Comparison of ENCODE assay signal across 11 mouse cellular contexts in genomic region chr4:152036464-152036863, GRCm38 (mm10). TPM values are rescaled to one million over a fixed set of nuclear protein-coding genes. Genes with fewer than 3 reads are reported as not detected.
DNase-seq lines count a peak whose midpoint lies in the region; ATAC-seq and TF ChIP-seq lines count a peak whose summit lies in the region.
"Not testable (repeated sequence)": the region's sequence is repeated elsewhere in the genome, so short reads cannot be mapped to it uniquely, and the experiment has no call there.
"Had no signal": no experiment of that assay in that cellular context is flagged by ENCODE, and none has a peak within 500 bp of the region (broad histone marks: within the 10 kb centered on the region; RNA-seq: fewer than 3 reads in every experiment).

No protein-coding gene starts in this region.

- not testable (repeated sequence) for H3K27me3 ChIP-seq in ES-Bruce4 (ENCODE audit: control insufficient read depth, insufficient read depth, low read length, poor library complexity, severe bottlenecking); heart, postnatal 0 days (ENCODE audit: control insufficient read depth, insufficient read depth, low read length); kidney, postnatal 0 days (ENCODE audit: insufficient read depth, low read length); liver, postnatal 0 days (ENCODE audit: insufficient read depth, low read length); midbrain, postnatal 0 days (ENCODE audit: insufficient read depth, low read length)

- H3K36me3 ChIP-seq in ES-Bruce4 (ENCODE audit: control insufficient read depth, insufficient read depth, low read length, poor library complexity, severe bottlenecking); heart, postnatal 0 days (replicated peaks; ENCODE audit: control insufficient read depth, insufficient read depth, low read length); kidney, postnatal 0 days (ENCODE audit: insufficient read depth, low read length); liver, postnatal 0 days (replicated peaks; ENCODE audit: insufficient read depth, low read length); midbrain, postnatal 0 days (ENCODE audit: insufficient read depth, low read length): not testable (repeated sequence)

- not testable (repeated sequence) for H3K9ac ChIP-seq in ES-Bruce4 (ENCODE audit: low read depth, poor library complexity, severe bottlenecking); heart, postnatal 0 days (replicated peaks; ENCODE audit: low read depth, low read length); kidney, postnatal 0 days (ENCODE audit: low read depth, low read length); liver, postnatal 0 days (replicated peaks); midbrain, postnatal 0 days (replicated peaks; ENCODE audit: low read length, poor library complexity, severe bottlenecking)

- DNase-seq in 416B (ENCODE audit: low read depth) (peak; percentile 46), ZHBTc4 (ENCODE audit: low read depth, low spot score) (peak; percentile 79)
- not testable (repeated sequence) for DNase-seq in heart, postnatal 0 days (ENCODE audit: low spot score); kidney, postnatal 0 days (ENCODE audit: low spot score); liver, postnatal 0 days; midbrain, postnatal 0 days (ENCODE audit: low spot score)
- DNase-seq in thymus, postnatal 0 days (ENCODE audit: low spot score) = peak; percentile 17

- not testable (repeated sequence) for ATAC-seq in heart, postnatal 0 days (ENCODE audit: insufficient read depth, low read depth); kidney, postnatal 0 days (replicated peaks; ENCODE audit: low FRiP score, low read depth); liver, postnatal 0 days; midbrain, postnatal 0 days (ENCODE audit: low FRiP score)

- peak; percentile 33 for TF ChIP-seq CTCF in ES-Bruce4 (IDR thresholded peaks at IDR 0.05; ENCODE audit: low read depth, low read length)
- peak; percentile 26; the same call in 1 of the 2 replicates for TF ChIP-seq CTCF in heart, postnatal 0 days (IDR thresholded peaks at IDR 0.05; ENCODE audit: low read depth)
- peak; percentile 41 for TF ChIP-seq CTCF in kidney, postnatal 0 days (IDR thresholded peaks at IDR 0.05; ENCODE audit: low read depth)
- peak; percentile 52; the same call in 1 of the 2 replicates for TF ChIP-seq CTCF in liver, postnatal 0 days (IDR thresholded peaks at IDR 0.05; ENCODE audit: low read depth)
- peak; percentile 22 for TF ChIP-seq CTCF in midbrain, postnatal 0 days (IDR thresholded peaks at IDR 0.05)

- not testable (repeated sequence) for H3K4me2 ChIP-seq in heart, postnatal 0 days (ENCODE audit: low read depth, low read length); kidney, postnatal 0 days (ENCODE audit: low read length); liver, postnatal 0 days (ENCODE audit: low read depth, low read length); midbrain, postnatal 0 days (ENCODE audit: low read depth, low read length, poor library complexity, severe bottlenecking)

- H3K4me1 ChIP-seq in ES-Bruce4 (ENCODE audit: control insufficient read depth, insufficient read depth, low read length); heart, postnatal 0 days (ENCODE audit: control insufficient read depth, insufficient read depth); kidney, postnatal 0 days (replicated peaks; ENCODE audit: insufficient read depth, low read length): not testable (repeated sequence)
- H3K4me1 ChIP-seq in liver, postnatal 0 days (ENCODE audit: insufficient read depth) = peaks cover 11% of the 10 kb centered on the region
- H3K4me1 ChIP-seq in midbrain, postnatal 0 days (ENCODE audit: insufficient read depth, low read length) = peaks cover 10% of the 10 kb centered on the region

- not testable (repeated sequence) for H3K9me3 ChIP-seq in ES-Bruce4 (replicated peaks; ENCODE audit: control insufficient read depth, insufficient read depth, low read length, poor library complexity, severe bottlenecking); heart, postnatal 0 days (replicated peaks; ENCODE audit: control insufficient read depth, low read length); kidney, postnatal 0 days (replicated peaks; ENCODE audit: low read length); liver, postnatal 0 days (ENCODE audit: low read length); midbrain, postnatal 0 days (ENCODE audit: low read length)

- 85% methylated on average over 6 of the region's 6 CpGs for whole genome bisulfite sequencing in heart, postnatal 0 days
- WGBS in kidney, postnatal 0 days = 87% methylated on average over 6 of the region's 6 CpGs
- 89% methylated on average over 6 of the region's 6 CpGs for WGBS in liver, postnatal 0 days (ENCODE audit: insufficient replicate concordance)
- WGBS in midbrain, postnatal 0 days = 90% methylated on average over 6 of the region's 6 CpGs

- not testable (repeated sequence) for TF ChIP-seq POLR2A in ES-Bruce4 (IDR thresholded peaks at IDR 0.05; ENCODE audit: insufficient read depth, low read length)

- H3K4me3 ChIP-seq in ES-Bruce4 (ENCODE audit: low read depth, low read length); heart, postnatal 0 days (ENCODE audit: low read depth, low read length); kidney, postnatal 0 days (replicated peaks; ENCODE audit: low read depth, low read length); liver, postnatal 0 days (ENCODE audit: low read depth, low read length); midbrain, postnatal 0 days (ENCODE audit: low read depth, low read length): not testable (repeated sequence)

- not testable (repeated sequence) for H3K27ac ChIP-seq in ES-Bruce4 (ENCODE audit: insufficient read depth, low read length); heart, postnatal 0 days (ENCODE audit: low read depth); kidney, postnatal 0 days; liver, postnatal 0 days (ENCODE audit: low read depth); midbrain, postnatal 0 days (ENCODE audit: low read depth, low read length)

- not testable (repeated sequence) for TF ChIP-seq EP300 in ES-Bruce4 (IDR thresholded peaks at IDR 0.05; ENCODE audit: insufficient read depth, low read depth, low read length); heart, postnatal 0 days (IDR thresholded peaks at IDR 0.05; ENCODE audit: low read depth); liver, postnatal 0 days (IDR thresholded peaks at IDR 0.05; ENCODE audit: low read depth)

RNA-seq across cellular contexts. Expression of gene Tas1r1, which starts 1.9 kb away (rescaled TPM):
- 0.38 and 0.55 TPM in 2 replicates for polyA plus RNA-seq in ES-Bruce4 (2011; ENCODE audit: insufficient read depth, insufficient read length, low read depth, missing spikeins)
- total RNA-seq in heart, postnatal 0 days (2014; rRNA removed; ENCODE audit: low replicate concordance) = not detected in 2 replicates
- 0.07 and 0.08 TPM in 2 replicates for polyA plus RNA-seq in heart, postnatal 0 days (2015; fragmentation: Nextera tagmentation; extraction: Ambion mirVana)
- polyA plus RNA-seq in kidney, postnatal 0 days (2015; fragmentation: Nextera tagmentation; extraction: Ambion mirVana) = 0.39 and 0.45 TPM in 2 replicates
- 0.07 TPM in 2 replicates for polyA plus RNA-seq in liver, postnatal 0 days (2015; fragmentation: Nextera tagmentation; extraction: Ambion mirVana)
- 0.11 and 1.5 TPM in 2 replicates for total RNA-seq in midbrain, postnatal 0 days (2014; rRNA removed)
- 1.6 TPM in 2 replicates for polyA plus RNA-seq in midbrain, postnatal 0 days (2015; fragmentation: Nextera tagmentation; extraction: Ambion mirVana)
- 0.32 and 0.59 TPM in 2 replicates for polyA plus RNA-seq in thymus, postnatal 0 days (2015; fragmentation: Nextera tagmentation; extraction: Ambion mirVana)
- total RNA-seq: heart, postnatal 36 days; monocyte, adult 5-6 weeks had no signal
- polyA plus RNA-seq: CD4-positive, CD25-positive, alpha-beta regulatory T cell, adult 4 months had no signal

RNA-seq across cellular contexts. Expression of gene Nol9, which starts 2.7 kb away (rescaled TPM):
- 71.0 and 71.7 TPM in 2 replicates for polyA plus RNA-seq in ES-Bruce4 (2011; ENCODE audit: insufficient read depth, insufficient read length, low read depth, missing spikeins)
- total RNA-seq in heart, postnatal 0 days (2014; rRNA removed; ENCODE audit: low replicate concordance) = 8.0 and 13.9 TPM in 2 replicates
- polyA plus RNA-seq in heart, postnatal 0 days (2015; fragmentation: Nextera tagmentation; extraction: Ambion mirVana) = 7.5 and 7.8 TPM in 2 replicates
- polyA plus RNA-seq in kidney, postnatal 0 days (2015; fragmentation: Nextera tagmentation; extraction: Ambion mirVana) = 20.0 and 20.5 TPM in 2 replicates
- 8.0 and 8.5 TPM in 2 replicates for polyA plus RNA-seq in liver, postnatal 0 days (2015; fragmentation: Nextera tagmentation; extraction: Ambion mirVana)
- 22.5 and 27.4 TPM in 2 replicates for total RNA-seq in midbrain, postnatal 0 days (2014; rRNA removed)
- 17.5 and 19.0 TPM in 2 replicates for polyA plus RNA-seq in midbrain, postnatal 0 days (2015; fragmentation: Nextera tagmentation; extraction: Ambion mirVana)
- 22.8 and 24.9 TPM in 2 replicates for polyA plus RNA-seq in thymus, postnatal 0 days (2015; fragmentation: Nextera tagmentation; extraction: Ambion mirVana)

RNA-seq across cellular contexts. Expression of gene Zbtb48, which starts 9.0 kb away (rescaled TPM):
- 13.4 and 13.5 TPM in 2 replicates for polyA plus RNA-seq in ES-Bruce4 (2011; ENCODE audit: insufficient read depth, insufficient read length, low read depth, missing spikeins)
- 1.7 and 11.3 TPM in 2 replicates for total RNA-seq in heart, postnatal 0 days (2014; rRNA removed; ENCODE audit: low replicate concordance)
- polyA plus RNA-seq in heart, postnatal 0 days (2015; fragmentation: Nextera tagmentation; extraction: Ambion mirVana) = 6.5 and 9.0 TPM in 2 replicates
- 14.4 and 16.3 TPM in 2 replicates for polyA plus RNA-seq in kidney, postnatal 0 days (2015; fragmentation: Nextera tagmentation; extraction: Ambion mirVana)
- 7.4 and 8.5 TPM in 2 replicates for polyA plus RNA-seq in liver, postnatal 0 days (2015; fragmentation: Nextera tagmentation; extraction: Ambion mirVana)
- total RNA-seq in midbrain, postnatal 0 days (2014; rRNA removed) = 7.8 and 8.9 TPM in 2 replicates
- polyA plus RNA-seq in midbrain, postnatal 0 days (2015; fragmentation: Nextera tagmentation; extraction: Ambion mirVana) = 17.0 and 20.6 TPM in 2 replicates
- 18.4 and 18.9 TPM in 2 replicates for polyA plus RNA-seq in thymus, postnatal 0 days (2015; fragmentation: Nextera tagmentation; extraction: Ambion mirVana)

RNA-seq across cellular contexts. Expression of gene Klhl21, which starts 27.9 kb away (rescaled TPM):
- polyA plus RNA-seq in ES-Bruce4 (2011; ENCODE audit: insufficient read depth, insufficient read length, low read depth, missing spikeins) = 24.0 and 24.4 TPM in 2 replicates
- 56.5 and 70.4 TPM in 2 replicates for total RNA-seq in heart, postnatal 0 days (2014; rRNA removed; ENCODE audit: low replicate concordance)
- polyA plus RNA-seq in heart, postnatal 0 days (2015; fragmentation: Nextera tagmentation; extraction: Ambion mirVana) = 24.7 and 31.8 TPM in 2 replicates
- 10.7 and 11.2 TPM in 2 replicates for polyA plus RNA-seq in kidney, postnatal 0 days (2015; fragmentation: Nextera tagmentation; extraction: Ambion mirVana)
- polyA plus RNA-seq in liver, postnatal 0 days (2015; fragmentation: Nextera tagmentation; extraction: Ambion mirVana) = 4.2 TPM in 2 replicates
- 9.0 and 13.2 TPM in 2 replicates for total RNA-seq in midbrain, postnatal 0 days (2014; rRNA removed)
- polyA plus RNA-seq in midbrain, postnatal 0 days (2015; fragmentation: Nextera tagmentation; extraction: Ambion mirVana) = 3.5 and 4.1 TPM in 2 replicates
- polyA plus RNA-seq in thymus, postnatal 0 days (2015; fragmentation: Nextera tagmentation; extraction: Ambion mirVana) = 8.9 and 10.2 TPM in 2 replicates

RNA-seq across cellular contexts. Expression of gene Plekhg5, which starts 35.8 kb away (rescaled TPM):
- polyA plus RNA-seq in ES-Bruce4 (2011; ENCODE audit: insufficient read depth, insufficient read length, low read depth, missing spikeins) = 17.5 and 20.5 TPM in 2 replicates
- 16.6 and 18.0 TPM in 2 replicates for total RNA-seq in heart, postnatal 0 days (2014; rRNA removed; ENCODE audit: low replicate concordance)
- 8.8 and 10.6 TPM in 2 replicates for polyA plus RNA-seq in heart, postnatal 0 days (2015; fragmentation: Nextera tagmentation; extraction: Ambion mirVana)
- polyA plus RNA-seq in kidney, postnatal 0 days (2015; fragmentation: Nextera tagmentation; extraction: Ambion mirVana) = 18.3 and 19.3 TPM in 2 replicates
- 1.8 and 2.1 TPM in 2 replicates for polyA plus RNA-seq in liver, postnatal 0 days (2015; fragmentation: Nextera tagmentation; extraction: Ambion mirVana)
- total RNA-seq in midbrain, postnatal 0 days (2014; rRNA removed) = 17.6 and 33.5 TPM in 2 replicates
- 13.0 and 15.1 TPM in 2 replicates for polyA plus RNA-seq in midbrain, postnatal 0 days (2015; fragmentation: Nextera tagmentation; extraction: Ambion mirVana)
- polyA plus RNA-seq in thymus, postnatal 0 days (2015; fragmentation: Nextera tagmentation; extraction: Ambion mirVana) = 3.4 and 3.9 TPM in 2 replicates
